Mouse (Mus musculus): ENCODE data around the gene Dut.

DNA sequence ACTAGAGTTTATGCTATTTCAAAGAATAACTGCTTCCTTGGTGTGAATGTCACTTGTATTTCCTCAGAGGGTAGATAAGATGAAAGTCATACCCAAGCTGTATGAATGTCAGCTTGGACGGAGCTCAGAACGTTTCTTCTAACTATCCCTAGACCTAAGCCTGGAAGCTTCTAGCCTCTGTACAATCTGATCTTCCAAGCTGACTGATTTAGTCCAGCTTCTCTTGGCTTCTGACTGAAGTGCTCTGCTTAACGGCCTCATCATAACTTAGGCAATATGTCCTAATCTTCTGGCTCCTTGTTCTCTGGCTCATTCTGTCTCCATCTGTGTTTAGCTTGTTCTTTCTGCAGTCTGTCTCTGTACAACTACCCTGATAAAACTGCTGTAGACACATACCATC, 7.6 kb downstream of the Dut start:
- no peak for TF ChIP-seq CTCF (IDR thresholded peaks at IDR 0.05; ENCODE audit: low read depth, low read length)
- TF ChIP-seq POLR2A (IDR thresholded peaks at IDR 0.05; ENCODE audit: extremely low read depth, insufficient read depth, low read length) = no peak

All from liver, adult 2 months (tissue).